Mouse (Mus musculus): ENCODE measurements at regions not wholly inside any gene's neighbourhood (a gene's known extent, or its start where the extent isn't known, plus 50 kb on each side); places are given as distances from the start of the nearest gene placed in this dataset.

DNA sequence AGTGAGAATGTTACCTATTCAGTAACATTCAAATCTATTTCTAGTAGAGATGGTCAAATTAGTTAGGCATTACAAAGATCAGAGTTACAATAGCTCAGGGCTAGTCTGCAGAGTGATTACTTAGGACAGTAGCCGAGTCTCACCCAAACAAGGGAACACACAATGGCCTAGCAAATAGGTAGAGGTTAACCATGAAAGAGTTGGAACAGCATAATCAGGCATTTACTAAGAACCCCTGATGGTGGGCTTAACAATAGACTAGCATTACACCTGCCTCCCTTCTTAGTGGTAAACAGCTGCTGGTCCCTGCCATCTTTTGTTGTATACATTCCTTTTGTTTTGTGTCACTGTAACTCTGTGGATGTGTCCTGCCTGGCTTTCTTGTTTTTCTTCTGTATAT, 193.8 kb upstream of the Spin1 start:
- TF ChIP-seq E2F4 (IDR thresholded peaks at IDR 0.05; ENCODE audit: insufficient read depth) = no peak
- TF ChIP-seq USF1 (IDR thresholded peaks at IDR 0.05; ENCODE audit: low read depth) = no peak
- TF ChIP-seq TCF12 (IDR thresholded peaks at IDR 0.05; ENCODE audit: insufficient read depth, poor library complexity, severe bottlenecking) = no peak
- TF ChIP-seq TCF3 (IDR thresholded peaks at IDR 0.05; ENCODE audit: insufficient read length, low read depth) = no peak
- no peak for TF ChIP-seq POLR2A (IDR thresholded peaks at IDR 0.05; ENCODE audit: insufficient read length, low read depth)

All from myocyte (in vitro differentiated cells).